Mouse (Mus musculus): ENCODE data around the gene Cobll1. TPM values are rescaled to one million over a fixed set of nuclear protein-coding genes. Genes with fewer than 3 reads are reported as not detected.
A peak's percentile ranks its signal among the peaks of the same experiment; 100 is the strongest.

The Cobll1 gene
- polyA plus RNA-seq, 1 experiment from 2014 or later: 3.1 TPM

GRCm38 (mm10) chr2:65126141-65126783, 112.9 kb downstream of the Cobll1 start:
- Histone ChIP-seq H3K9ac (no peak overlapping the region), H3K4me3 (no peak overlapping the region), H3K4me2 (peak overlapping the region; percentile 24; the same call in 1 of the 2 replicates), H3K36me3 (no peaks in the 10 kb centered on the region), H3K4me1 (replicated peaks) (peaks cover 12% of the 10 kb centered on the region), H3K9me3 (no peaks in the 10 kb centered on the region), H3K27ac (replicated peaks) (no peak overlapping the region; the same call in 1 of the 2 replicates), H3K27me3 (no peaks in the 10 kb centered on the region)
- ATAC-seq (ENCODE audit: low read depth): 0 out of 2 replicates have a peak, but pooled peaks have one; percentile 15
- 35% methylated on average over 12 of the region's 12 CpGs for WGBS

DNA sequence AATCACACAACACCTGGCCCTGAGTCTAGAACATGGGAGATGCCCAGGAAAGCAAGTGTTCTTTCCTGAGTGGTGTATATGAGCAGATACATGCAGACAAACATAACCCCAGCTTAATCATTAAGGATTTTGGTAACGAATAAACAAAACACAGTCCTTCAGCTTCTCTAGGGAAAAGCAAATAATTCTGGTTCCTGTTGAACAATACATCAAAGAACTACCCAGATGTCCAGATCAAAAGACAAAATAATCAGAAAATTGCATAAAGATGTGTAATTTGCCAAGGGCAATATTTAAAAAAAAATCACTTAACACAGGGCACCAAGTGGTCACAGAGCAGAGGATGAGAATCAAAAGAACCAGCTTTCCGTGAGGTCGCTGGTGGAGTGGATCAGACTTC, 115.5 kb downstream of the Cobll1 start:
- H3K27ac ChIP-seq (replicated peaks): no peak overlapping the region
- no peak overlapping the region for H3K4me3 ChIP-seq
- H3K36me3 ChIP-seq: no peaks in the 10 kb centered on the region
- peaks cover 12% of the 10 kb centered on the region for H3K4me1 ChIP-seq (replicated peaks)
- ATAC-seq (ENCODE audit: low read depth): no peak
- H3K4me2 ChIP-seq: no peak overlapping the region
- no peaks in the 10 kb centered on the region for H3K9me3 ChIP-seq
- no peaks in the 10 kb centered on the region for H3K27me3 ChIP-seq
- WGBS: 84% methylated on average over 3 of the region's 3 CpGs
- no peak overlapping the region for H3K9ac ChIP-seq

DNA sequence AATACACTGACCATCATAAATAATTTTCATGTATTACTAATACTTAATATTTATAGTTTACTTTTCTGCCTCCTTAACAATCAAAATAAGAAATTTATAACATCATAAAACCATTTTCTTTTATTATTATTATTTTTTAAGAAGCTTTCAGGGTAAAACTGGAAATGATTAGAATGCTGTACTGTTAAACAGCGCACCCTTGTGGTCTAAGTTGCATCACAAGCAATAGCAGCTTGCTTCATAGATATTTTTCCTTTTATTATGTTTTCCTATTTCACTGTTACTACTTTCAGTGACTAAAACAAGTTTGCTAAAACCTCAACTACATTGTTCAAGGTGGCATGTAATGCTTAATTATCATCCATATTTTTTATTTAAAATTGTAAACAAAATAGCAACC, 117.8 kb downstream of the Cobll1 start:
- Histone ChIP-seq H3K4me1 (replicated peaks) (peaks cover 7% of the 10 kb centered on the region), H3K27ac (replicated peaks) (no peak overlapping the region), H3K4me2 (no peak overlapping the region), H3K9me3 (no peaks in the 10 kb centered on the region), H3K27me3 (no peaks in the 10 kb centered on the region), H3K9ac (no peak overlapping the region), H3K36me3 (no peaks in the 10 kb centered on the region), H3K4me3 (no peak overlapping the region)
- WGBS: 2% methylated on average over 1 of the region's 1 CpGs
- no peak for ATAC-seq (ENCODE audit: low read depth)

GRCm38 (mm10) chr2:65121012-65121411, 118.2 kb downstream of the Cobll1 start:
- no peak overlapping the region for H3K27ac ChIP-seq (replicated peaks)
- no peak overlapping the region for H3K4me2 ChIP-seq
- no peak overlapping the region for H3K9ac ChIP-seq
- ATAC-seq (ENCODE audit: low read depth): no peak
- no peaks in the 10 kb centered on the region for H3K27me3 ChIP-seq
- H3K9me3 ChIP-seq: no peaks in the 10 kb centered on the region
- H3K4me3 ChIP-seq: no peak overlapping the region
- 78% methylated on average over 3 of the region's 3 CpGs for WGBS
- H3K4me1 ChIP-seq (replicated peaks): peaks cover 3% of the 10 kb centered on the region; the same call in 1 of the 2 replicates
- H3K36me3 ChIP-seq: no peaks in the 10 kb centered on the region

DNA sequence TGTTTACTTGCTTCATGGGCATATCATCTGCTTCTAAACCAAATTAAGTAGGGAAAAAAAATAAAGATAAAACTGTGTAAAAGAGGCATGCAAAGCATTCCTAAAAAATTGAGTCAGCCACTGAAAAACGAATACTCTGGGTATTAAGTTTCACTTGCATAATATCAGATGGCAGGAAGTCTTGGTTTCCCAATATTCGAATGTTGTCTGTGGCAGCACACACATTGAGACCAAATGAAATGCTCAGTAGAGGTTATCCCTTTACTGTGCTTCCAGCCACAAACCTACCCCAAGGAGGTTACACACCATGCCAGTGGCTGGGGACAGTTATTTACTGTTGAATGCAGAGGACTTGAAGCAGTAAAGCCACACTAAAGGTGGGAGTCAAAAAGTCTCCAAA, 119.1 kb downstream of the Cobll1 start:
- Histone ChIP-seq H3K36me3 (no peaks in the 10 kb centered on the region), H3K9ac (no peak overlapping the region), H3K4me2 (no peak overlapping the region), H3K4me3 (no peak overlapping the region), H3K9me3 (no peaks in the 10 kb centered on the region), H3K4me1 (replicated peaks) (no peaks in the 10 kb centered on the region), H3K27me3 (no peaks in the 10 kb centered on the region), H3K27ac (replicated peaks) (no peak overlapping the region)
- ATAC-seq (ENCODE audit: low read depth): no peak
- 76% methylated on average over 2 of the region's 2 CpGs for WGBS

GRCm38 (mm10) chr2:65119667-65120066, 119.5 kb downstream of the Cobll1 start:
- H3K4me3 ChIP-seq: no peak overlapping the region
- no peaks in the 10 kb centered on the region for H3K9me3 ChIP-seq
- no peaks in the 10 kb centered on the region for H3K36me3 ChIP-seq
- H3K4me2 ChIP-seq: no peak overlapping the region
- H3K27ac ChIP-seq (replicated peaks): no peak overlapping the region
- no peak for ATAC-seq (ENCODE audit: low read depth)
- no peaks in the 10 kb centered on the region for H3K27me3 ChIP-seq
- H3K4me1 ChIP-seq (replicated peaks): no peaks in the 10 kb centered on the region
- H3K9ac ChIP-seq: no peak overlapping the region
- WGBS: 61% methylated on average over 8 of the region's 8 CpGs

DNA sequence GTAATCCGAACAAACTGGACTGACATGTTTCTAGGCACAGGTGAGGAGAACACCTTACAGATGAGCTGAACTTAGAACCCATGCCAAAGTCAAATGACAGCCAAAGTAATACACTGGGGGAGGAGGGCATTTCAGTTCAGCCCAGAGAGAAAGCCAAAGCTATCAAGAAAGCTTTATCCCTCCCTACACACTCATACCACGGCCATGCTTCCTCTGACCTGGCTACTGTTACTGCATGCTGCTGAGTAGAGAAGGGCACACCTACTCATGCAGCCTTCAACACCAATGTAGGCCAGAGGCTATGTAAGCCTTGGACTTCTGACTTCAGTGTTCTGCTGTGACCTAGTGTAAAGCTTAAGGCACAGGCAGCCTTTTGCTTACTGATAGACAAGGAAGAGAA, 120.1 kb downstream of the Cobll1 start:
- Histone ChIP-seq H3K27me3 (no peaks in the 10 kb centered on the region), H3K9me3 (no peaks in the 10 kb centered on the region), H3K4me3 (no peak overlapping the region), H3K4me1 (replicated peaks) (no peaks in the 10 kb centered on the region), H3K4me2 (no peak overlapping the region), H3K36me3 (no peaks in the 10 kb centered on the region), H3K27ac (replicated peaks) (no peak overlapping the region), H3K9ac (no peak overlapping the region)
- 93% methylated on average over 2 of the region's 2 CpGs for WGBS
- no peak for ATAC-seq (ENCODE audit: low read depth)

DNA sequence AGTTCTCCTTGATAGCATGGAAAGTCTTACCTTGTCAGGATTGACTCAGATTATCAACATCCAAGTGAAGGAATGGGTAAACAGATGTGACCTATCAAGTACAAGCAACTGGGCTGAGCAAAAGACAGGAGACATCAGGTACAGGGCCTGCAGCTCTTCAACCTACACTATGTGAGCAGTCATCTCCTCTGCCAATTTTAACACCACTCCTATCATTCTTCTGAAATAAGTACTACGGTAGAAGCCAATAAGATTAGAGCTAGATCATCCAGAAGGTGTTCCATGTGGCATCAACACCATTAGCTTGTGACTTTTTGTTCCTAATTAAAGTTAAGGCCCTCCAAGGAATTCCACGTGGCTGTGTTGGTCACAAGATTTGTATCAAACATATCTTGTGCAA, 121.3 kb downstream of the Cobll1 start:
- 81% methylated on average over 2 of the region's 2 CpGs for WGBS
- no peak overlapping the region for H3K27ac ChIP-seq (replicated peaks)
- H3K27me3 ChIP-seq: no peaks in the 10 kb centered on the region
- no peak overlapping the region for H3K4me3 ChIP-seq
- H3K36me3 ChIP-seq: no peaks in the 10 kb centered on the region
- no peaks in the 10 kb centered on the region for H3K4me1 ChIP-seq (replicated peaks)
- H3K9me3 ChIP-seq: no peaks in the 10 kb centered on the region
- H3K9ac ChIP-seq: no peak overlapping the region
- no peak for ATAC-seq (ENCODE audit: low read depth)
- H3K4me2 ChIP-seq: no peak overlapping the region

DNA sequence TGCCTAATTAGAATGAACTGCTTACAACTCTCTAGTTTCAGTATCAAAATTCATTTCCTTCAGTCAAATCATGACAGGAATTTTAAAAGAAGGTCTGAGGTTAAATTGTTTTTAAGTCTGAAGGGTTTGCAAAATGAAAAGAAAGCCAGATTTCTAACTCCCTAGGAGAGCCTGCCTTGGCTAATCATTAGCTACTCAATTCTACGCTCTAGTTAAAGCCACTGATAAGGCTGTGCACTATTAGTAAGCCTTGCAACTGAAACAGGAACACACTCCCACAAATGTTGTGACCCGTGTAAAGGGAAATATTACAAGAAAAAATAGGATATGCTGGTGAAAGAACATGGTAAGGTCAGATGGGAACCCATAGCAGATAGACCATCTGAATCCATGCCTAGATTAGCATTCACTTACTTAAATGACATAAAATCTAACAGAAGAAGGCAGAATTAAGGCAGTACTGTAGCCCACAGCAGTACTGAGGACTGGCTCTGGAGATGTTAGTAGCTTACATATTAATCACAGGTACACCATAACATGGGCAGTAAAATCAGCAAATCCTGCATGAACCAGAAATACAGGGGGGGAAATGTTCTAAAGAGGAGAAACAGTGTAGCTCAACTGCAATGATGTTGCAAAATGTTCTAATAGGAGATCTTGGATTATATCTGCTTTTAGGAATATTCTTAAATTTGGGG, 122.6 kb downstream of the Cobll1 start:
- no peaks in the 10 kb centered on the region for H3K27me3 ChIP-seq
- 67% methylated on average over 2 of the region's 2 CpGs for WGBS

GRCm38 (mm10) chr2:65113191-65113590, 126.0 kb downstream of the Cobll1 start:
- no peak for ATAC-seq (ENCODE audit: low read depth)
- 91% methylated on average over 4 of the region's 4 CpGs for WGBS

More for the DNA sequence above, 122.6 kb downstream of the Cobll1 start:
- Histone ChIP-seq H3K9me3 (no peaks in the 10 kb centered on the region), H3K9ac (no peak overlapping the region), H3K4me3 (no peak overlapping the region), H3K4me1 (replicated peaks) (no peaks in the 10 kb centered on the region), H3K36me3 (no peaks in the 10 kb centered on the region), H3K27ac (replicated peaks) (no peak overlapping the region), H3K4me2 (no peak overlapping the region)
- no peak for ATAC-seq (ENCODE audit: low read depth)

DNA sequence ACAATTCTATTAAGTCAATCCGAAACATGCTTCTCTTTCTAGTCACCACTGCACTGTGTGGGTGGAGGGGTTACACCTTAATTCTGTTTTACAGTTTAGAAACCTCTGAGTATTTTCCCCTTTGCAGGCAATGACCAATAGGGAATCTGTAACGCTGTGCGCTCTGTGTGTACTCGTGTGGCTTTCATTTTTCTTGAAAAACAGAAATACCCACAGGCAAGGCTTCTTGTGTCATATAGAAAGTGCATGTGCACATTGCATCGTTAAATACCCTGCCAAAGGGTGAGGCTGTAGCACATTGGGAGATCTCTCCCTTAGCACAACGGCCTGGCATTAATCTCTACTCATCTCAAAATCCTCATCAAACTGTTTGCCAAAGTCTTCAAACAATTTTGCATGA, 134.6 kb downstream of the Cobll1 start:
- Histone ChIP-seq H3K9ac (no peak overlapping the region), H3K4me3 (no peak overlapping the region), H3K4me1 (replicated peaks) (no peaks in the 10 kb centered on the region), H3K27ac (replicated peaks) (no peak overlapping the region), H3K27me3 (no peaks in the 10 kb centered on the region), H3K36me3 (no peaks in the 10 kb centered on the region), H3K9me3 (no peaks in the 10 kb centered on the region), H3K4me2 (no peak overlapping the region)
- WGBS: 89% methylated on average over 6 of the region's 6 CpGs
- no peak for ATAC-seq (ENCODE audit: low read depth)

More at GRCm38 (mm10) chr2:65113191-65113590, 126.0 kb downstream of the Cobll1 start:
- Histone ChIP-seq H3K4me1 (replicated peaks) (no peaks in the 10 kb centered on the region), H3K9me3 (no peaks in the 10 kb centered on the region), H3K4me2 (no peak overlapping the region), H3K27me3 (no peaks in the 10 kb centered on the region), H3K9ac (no peak overlapping the region), H3K27ac (replicated peaks) (no peak overlapping the region), H3K4me3 (no peak overlapping the region), H3K36me3 (no peaks in the 10 kb centered on the region)

DNA sequence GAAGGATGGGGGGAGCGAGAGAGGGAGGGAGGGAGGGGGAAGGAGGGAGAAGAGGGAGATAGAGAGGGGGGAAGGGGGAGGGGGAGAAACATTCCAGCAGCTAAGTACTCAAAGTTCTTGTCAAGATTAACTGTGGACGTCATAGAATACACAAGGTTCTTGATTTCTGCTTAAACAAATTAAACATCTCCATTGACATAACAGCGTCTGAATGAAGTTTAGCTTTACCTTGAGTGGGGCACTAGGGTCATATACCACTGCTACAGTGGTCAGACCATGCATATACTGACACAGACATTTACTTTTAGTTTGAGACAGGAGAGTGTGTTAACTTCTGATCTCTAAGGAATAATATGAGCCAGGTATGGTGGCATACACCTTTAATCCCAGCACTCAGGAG, 135.4 kb downstream of the Cobll1 start:
- H3K4me2 ChIP-seq: no peak overlapping the region

More for the DNA sequence above, 135.4 kb downstream of the Cobll1 start:
- H3K4me1 ChIP-seq (replicated peaks): no peaks in the 10 kb centered on the region
- H3K27ac ChIP-seq (replicated peaks): no peak overlapping the region
- no peaks in the 10 kb centered on the region for H3K27me3 ChIP-seq
- H3K9me3 ChIP-seq: no peaks in the 10 kb centered on the region
- H3K9ac ChIP-seq: no peak overlapping the region
- H3K36me3 ChIP-seq: no peaks in the 10 kb centered on the region
- WGBS: 86% methylated on average over 3 of the region's 3 CpGs
- H3K4me3 ChIP-seq: no peak overlapping the region
- no peak for ATAC-seq (ENCODE audit: low read depth)
